Mouse (Mus musculus) inflammation-experienced regulatory T-cells (primary cell): Measurements from ENCODE around the gene Tubb3. TPM values are rescaled to one million over a fixed set of nuclear protein-coding genes. Genes with fewer than 3 reads are reported as not detected.

Experiments used
- polyA plus RNA-seq, 2 experiments: library from polyadenylated mRNA; unstranded; fragments of 100-300 nt; shearing (Covaris generic); gene quantifications; one replicate each; pipeline ENCODE4 v1.2.1; 2017

Tubb3 gene
- polyA plus RNA-seq: 1 to 10 TPM in 1 of 2 experiments, under 1 TPM in 1; 0.36 to 1.8 TPM

GRCm38 (mm10) chr8:123411246-123411645 is at the start of gene Tubb3:
Tubb3 (plus strand) TSS chr8:123411424.

GRCm38 (mm10) chr8:123373403-123374238 is 37.6 kb upstream of the Tubb3 start, which contains the start of gene Tcf25:
Tcf25 (plus strand) TSS chr8:123373753.

GRCm38 (mm10) chr8:123406786-123407185 is 4.4 kb upstream of the Tubb3 start, which contains the start of gene Mc1r:
Mc1r (plus strand) TSS chr8:123407107.

GRCm38 (mm10) chr8:123423441-123423840 is 12.2 kb downstream of the Tubb3 start, which contains the start of gene Def8:
Def8 (plus strand) TSS chr8:123423527.

Other genes starting within 250 kb of the Tubb3 start
- gene Dpep1, start 225.2 kb upstream of the Tubb3 start, polyA plus RNA-seq: 1 to 10 TPM in 1 of 2 experiments, under 1 TPM in 1; 0.20 to 1.2 TPM
- 100 to 1,000 TPM; 175 to 188 TPM for gene Chmp1a, start 198.7 kb upstream of the Tubb3 start, polyA plus RNA-seq
- gene Spata33, start 198.6 kb upstream of the Tubb3 start, polyA plus RNA-seq: 1 to 10 TPM in 1 of 2 experiments, not detected in 1; 2.7 TPM
- gene Cdk10, start 186.6 kb upstream of the Tubb3 start, polyA plus RNA-seq: 10 to 100 TPM; 20.7 to 36.0 TPM
- 10 to 100 TPM; 11.6 to 15.1 TPM for gene Spata2l, start 175.2 kb upstream of the Tubb3 start, polyA plus RNA-seq
- 10 to 100 TPM; 36.0 to 52.2 TPM for gene Zfp276, start 157.2 kb upstream of the Tubb3 start, polyA plus RNA-seq
- gene Vps9d1, start 157.1 kb upstream of the Tubb3 start, polyA plus RNA-seq: 10 to 100 TPM; 26.5 to 35.1 TPM
- 10 to 100 TPM in 1 of 2 experiments, 1 to 10 TPM in 1; 7.3 to 13.6 TPM for gene Fanca, start 92.8 kb upstream of the Tubb3 start, polyA plus RNA-seq
- under 1 TPM in 1 of 2 experiments, not detected in 1; 0.12 TPM for gene Spire2, start 78.7 kb upstream of the Tubb3 start, polyA plus RNA-seq
- gene Tcf25, start 37.7 kb upstream of the Tubb3 start, polyA plus RNA-seq: 100 to 1,000 TPM; 239 to 260 TPM
- 1 to 10 TPM in 1 of 2 experiments, under 1 TPM in 1; 0.23 to 3.6 TPM for gene Mc1r, start 4.3 kb upstream of the Tubb3 start, polyA plus RNA-seq
- gene Def8, start 12.1 kb downstream of the Tubb3 start, polyA plus RNA-seq: 10 to 100 TPM; 12.2 to 14.4 TPM
- gene Afg3l1, start 66.5 kb downstream of the Tubb3 start, polyA plus RNA-seq: 10 to 100 TPM; 59.4 to 71.1 TPM
- 1 to 10 TPM in 1 of 2 experiments, under 1 TPM in 1; 0.12 to 2.0 TPM for gene Dbndd1, start 104.0 kb downstream of the Tubb3 start, polyA plus RNA-seq
- gene Gas8, start 107.4 kb downstream of the Tubb3 start, polyA plus RNA-seq: 1 to 10 TPM; 3.3 to 6.9 TPM
- under 1 TPM; 0.41 to 0.93 TPM for gene Rhou, start 242.5 kb downstream of the Tubb3 start, polyA plus RNA-seq